Mouse (Mus musculus) kidney, postnatal 0 days (tissue): Measurements from ENCODE around the gene Spata2. TPM values are rescaled to one million over a fixed set of nuclear protein-coding genes. Genes with fewer than 3 reads are reported as not detected.

ENCODE experiments used
- ATAC-seq: fragments of 200-750 bp; cut with Nextera tagmentation; replicated peaks from 2 replicates; pipeline ENCODE4 v1.8.0; 2017; ENCODE audit warnings: low read depth, moderate number of reproducible peaks, moderate TSS enrichment, moderate library complexity; ENCODE audit not compliant: low FRiP score
- DNase-seq: peaks from one replicate; pipeline ENCODE4 v3.0.0-alpha.2; 2016; ENCODE audit warnings: low spot score
- H3K27ac ChIP-seq: fragments of 300-500 bp; sonication (generic); 2 replicates; pipeline ENCODE4 v1.5.1; 2014; ENCODE audit warnings: mild to moderate bottlenecking
- H3K27me3 ChIP-seq: fragments of 300-500 bp; sonication (generic); 2 replicates; pipeline ENCODE4 v1.6.1; 2014; ENCODE audit warnings: low read length, mixed read lengths; ENCODE audit not compliant: insufficient read depth
- H3K36me3 ChIP-seq: fragments of 300-500 bp; sonication (generic); 2 replicates; pipeline ENCODE4 v1.6.1; 2014; ENCODE audit warnings: low read length, mixed read lengths; ENCODE audit not compliant: insufficient read depth
- H3K4me1 ChIP-seq: fragments of 300-500 bp; sonication (generic); replicated peaks from 2 replicates; pipeline ENCODE4 v1.6.1; 2014; ENCODE audit warnings: antibody characterized with exemption, low read length, mixed read lengths; ENCODE audit not compliant: insufficient read depth
- H3K4me2 ChIP-seq: fragments of 300-500 bp; sonication (generic); 2 replicates; pipeline ENCODE4 v1.6.1; 2014; ENCODE audit warnings: mild to moderate bottlenecking, low read length, moderate library complexity, mixed read lengths
- H3K4me3 ChIP-seq: fragments of 300-500 bp; sonication (generic); replicated peaks from 2 replicates; pipeline ENCODE4 v1.5.1; 2014; ENCODE audit warnings: low read depth, low read length
- H3K9ac ChIP-seq: fragments of 300-500 bp; sonication (generic); 2 replicates; pipeline ENCODE4 v1.6.1; 2014; ENCODE audit warnings: low read depth, low read length
- H3K9me3 ChIP-seq: fragments of 300-500 bp; sonication (generic); replicated peaks from 2 replicates; pipeline ENCODE4 v1.6.1; 2016; ENCODE audit warnings: low read length, inconsistent platforms, mixed read lengths
- CTCF ChIP-seq: IDR thresholded peaks from 2 replicates; pipeline ENCODE4 v1.5.1; 2016; ENCODE audit warnings: antibody characterized with exemption, low read depth, mild to moderate bottlenecking, moderate library complexity
- WGBS: fragments of 180-500 bp; shearing (Covaris S2); extraction: QIAGEN DNeasy Blood & Tissue Kit; methylation state at CpG from one replicate; pipeline ENCODE4 v1.1.7; 2014; 5-methylcytosine and 5-hydroxymethylcytosine counted together
- polyA plus RNA-seq: library from polyadenylated mRNA; unstranded; fragments of >200 nt; fragmentation: Nextera tagmentation; extraction: Ambion mirVana; gene quantifications from 2 replicates; pipeline ENCODE4 v1.2.1, GENCODE M21; 2015

Spata2 gene
- polyA plus RNA-seq, 1 experiment from 2014 or later = 14.3 TPM

DNA sequence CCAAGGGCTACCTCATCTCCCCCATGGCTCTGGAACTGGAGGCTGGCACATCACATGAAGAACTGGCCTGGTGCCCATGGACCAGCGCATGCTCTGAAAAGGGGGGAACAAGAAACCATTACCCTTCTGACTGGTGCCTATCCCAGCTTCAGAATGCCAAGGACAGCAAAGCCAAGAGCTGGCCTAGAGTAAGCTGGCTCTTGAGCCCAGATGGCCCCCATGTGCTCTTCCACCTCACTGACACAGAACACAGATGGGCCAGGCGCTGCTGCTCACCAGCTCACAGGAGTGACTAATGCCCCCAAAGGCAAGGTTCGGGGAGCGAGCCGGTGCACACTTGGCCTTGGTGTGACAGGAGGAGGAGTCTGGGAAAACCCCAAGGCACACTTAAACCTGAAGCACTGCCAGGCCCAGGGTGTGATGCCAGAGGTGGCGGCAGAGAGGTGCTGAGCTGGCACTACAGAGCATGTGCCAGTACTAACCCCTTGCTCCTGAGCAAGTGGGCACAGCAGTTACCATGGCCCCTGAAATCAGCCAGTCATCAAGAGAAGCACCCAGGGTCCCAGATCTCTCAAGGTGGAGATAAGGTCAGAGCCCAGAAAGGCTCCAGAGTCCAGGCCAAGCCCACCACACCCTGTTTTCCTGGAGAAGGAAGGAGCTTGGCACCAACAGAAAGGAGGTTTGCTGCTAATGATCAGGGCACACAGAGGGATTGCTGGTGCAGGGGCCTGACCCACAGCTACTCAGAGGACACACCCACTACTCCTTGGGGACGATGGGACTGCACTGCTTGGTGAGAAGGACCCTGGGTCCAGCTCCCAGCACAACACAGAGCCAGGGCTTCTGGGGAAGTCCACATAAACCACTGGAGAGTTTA lies 6.9 kb downstream of the Spata2 start:
- ATAC-seq (no peak), DNase-seq (no peak)
- Histone ChIP-seq H3K27ac (no peak overlapping the region), H3K27me3 (no peaks in the 10 kb centered on the region), H3K9me3 (no peaks in the 10 kb centered on the region), H3K36me3 (peaks cover 24% of the 10 kb centered on the region), H3K9ac (no peak overlapping the region), H3K4me2 (no peak overlapping the region), H3K4me1 (no peaks in the 10 kb centered on the region), H3K4me3 (no peak overlapping the region)
- 83% methylated on average over 7 of the region's 7 CpGs for WGBS
- no peak for TF ChIP-seq CTCF

DNA sequence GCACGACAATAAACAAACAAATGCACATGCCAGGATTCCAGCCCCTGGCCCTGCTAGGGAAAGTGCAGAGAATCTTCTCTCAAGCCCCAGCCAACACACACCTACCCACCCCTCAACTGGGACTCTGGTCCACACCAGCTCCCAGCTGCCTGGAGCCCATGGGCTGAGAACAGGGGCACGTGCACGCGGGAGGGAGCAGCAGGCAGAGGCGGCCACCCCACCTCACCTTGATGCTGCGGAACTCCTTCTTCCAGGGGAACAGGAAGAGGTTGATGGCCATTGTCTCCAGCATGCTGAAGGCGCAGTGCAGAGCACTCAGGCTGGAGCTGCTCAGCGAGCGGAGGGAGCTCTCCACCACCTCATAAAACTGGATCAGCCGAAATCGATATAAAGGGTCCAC lies 7.8 kb downstream of the Spata2 start:
- no peaks in the 10 kb centered on the region for H3K4me1 ChIP-seq
- 91% methylated on average over 11 of the region's 11 CpGs for WGBS

DNA sequence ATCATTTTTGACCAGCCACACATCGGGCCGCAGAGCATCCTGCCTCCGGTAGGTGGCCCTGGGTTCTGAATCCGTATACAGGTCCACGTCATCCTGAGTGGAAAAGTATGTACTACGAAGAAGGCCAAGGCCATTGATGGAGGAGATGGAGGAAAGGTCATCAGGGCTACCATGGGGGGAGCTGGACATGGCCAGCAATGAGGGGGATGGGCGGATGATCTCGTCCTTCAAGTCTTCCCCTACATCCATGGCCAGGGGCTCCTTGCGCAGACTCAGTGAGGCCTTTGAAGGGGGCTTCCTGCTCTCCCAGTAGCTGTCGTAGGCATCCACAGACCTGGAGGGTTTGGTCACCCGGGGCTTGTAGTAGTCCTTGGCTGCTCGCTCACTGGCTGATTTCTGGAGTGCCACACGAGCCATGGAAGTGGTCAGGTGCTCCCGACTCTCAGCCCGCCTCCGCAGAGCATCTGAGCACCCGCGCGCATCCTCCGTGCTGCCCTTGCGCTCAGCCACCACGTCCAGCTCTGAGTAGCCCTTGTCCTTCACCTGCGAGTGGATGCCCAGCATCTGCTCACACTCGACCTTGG lies 8.8 kb downstream of the Spata2 start:
- H3K36me3 ChIP-seq = peaks cover 24% of the 10 kb centered on the region
- ATAC-seq = no peak

More for the DNA sequence above, 7.8 kb downstream of the Spata2 start:
- no peak for TF ChIP-seq CTCF
- no peaks in the 10 kb centered on the region for H3K9me3 ChIP-seq
- H3K36me3 ChIP-seq = peaks cover 24% of the 10 kb centered on the region
- H3K4me2 ChIP-seq = no peak overlapping the region
- DNase-seq (no peak), ATAC-seq (no peak)
- no peak overlapping the region for H3K27ac ChIP-seq
- no peaks in the 10 kb centered on the region for H3K27me3 ChIP-seq
- H3K4me3 ChIP-seq = no peak overlapping the region
- no peak overlapping the region for H3K9ac ChIP-seq

DNA sequence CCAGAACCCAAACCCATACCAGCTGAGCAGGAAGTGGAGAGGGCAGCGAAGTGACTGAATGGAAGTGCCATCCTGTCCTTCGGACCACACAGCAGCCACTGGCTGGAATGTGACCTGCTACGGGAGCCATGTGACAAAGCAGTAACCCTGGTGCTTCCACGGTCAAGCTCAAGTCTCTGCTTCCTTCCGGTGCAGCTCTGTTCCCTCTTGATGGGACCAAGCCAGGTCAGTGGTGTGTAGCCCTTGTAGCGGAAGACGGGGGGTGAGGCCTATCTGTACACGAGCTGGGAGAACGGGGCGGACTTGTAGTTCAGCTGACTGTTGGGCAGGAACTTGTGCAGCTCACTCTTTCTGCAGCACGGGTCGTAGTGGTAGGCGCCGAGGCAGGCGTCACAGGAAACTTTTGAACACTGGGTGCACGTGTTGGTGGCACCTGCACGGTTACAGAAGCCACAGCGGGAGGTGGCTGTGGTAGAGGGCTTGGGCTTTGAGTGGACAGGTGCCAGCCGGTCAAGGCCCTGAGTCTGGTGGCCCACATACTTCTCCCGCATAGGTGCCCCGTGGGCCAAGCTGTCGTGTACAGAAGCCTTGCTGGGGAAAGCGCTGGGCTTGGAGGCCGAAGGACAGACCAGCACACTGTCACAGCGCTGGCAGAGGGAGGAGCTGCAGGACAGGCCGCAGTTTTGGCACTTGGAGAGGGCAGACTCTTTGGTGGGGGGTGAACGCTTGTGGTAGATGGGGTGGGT lies 9.4 kb downstream of the Spata2 start:
- H3K4me1 ChIP-seq = no peaks in the 10 kb centered on the region
- H3K4me3 ChIP-seq = no peak overlapping the region
- ATAC-seq = no peak
- H3K36me3 ChIP-seq = peaks cover 24% of the 10 kb centered on the region
- DNase-seq = no peak
- H3K27me3 ChIP-seq = no peaks in the 10 kb centered on the region
- no peak overlapping the region for H3K9ac ChIP-seq
- no peaks in the 10 kb centered on the region for H3K9me3 ChIP-seq
- H3K4me2 ChIP-seq = no peak overlapping the region
- H3K27ac ChIP-seq = no peak overlapping the region
- 91% methylated on average over 27 of the region's 27 CpGs for WGBS
- no peak for TF ChIP-seq CTCF

More for the DNA sequence above, 8.8 kb downstream of the Spata2 start:
- no peak for DNase-seq
- H3K27me3 ChIP-seq = no peaks in the 10 kb centered on the region
- WGBS = 90% methylated on average over 24 of the region's 24 CpGs
- H3K9ac ChIP-seq = no peak overlapping the region
- H3K4me3 ChIP-seq = no peak overlapping the region
- H3K27ac ChIP-seq = no peak overlapping the region
- H3K4me2 ChIP-seq = no peak overlapping the region
- TF ChIP-seq CTCF = no peak
- H3K4me1 ChIP-seq = no peaks in the 10 kb centered on the region
- H3K9me3 ChIP-seq = no peaks in the 10 kb centered on the region

DNA sequence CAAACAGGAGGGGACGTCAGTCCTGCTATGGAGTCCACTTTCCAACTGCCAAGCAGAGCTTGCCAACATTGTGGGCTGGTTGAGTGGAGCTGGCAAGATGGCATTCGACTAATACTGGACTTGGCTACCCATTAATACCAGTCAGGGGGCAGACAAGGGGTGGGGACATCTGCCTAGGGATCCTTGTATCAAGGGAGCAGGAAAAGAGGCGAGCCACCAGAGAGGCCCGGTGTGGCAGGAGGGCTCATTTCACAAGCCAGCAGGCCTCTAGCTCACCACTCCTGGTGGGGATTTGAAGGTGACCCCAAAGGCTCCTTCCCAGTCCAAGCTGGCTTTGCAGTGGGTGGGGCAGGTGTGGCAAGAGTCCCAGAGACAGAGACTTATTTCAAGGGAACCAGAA lies 10.0 kb downstream of the Spata2 start:
- Histone ChIP-seq H3K9ac (no peak overlapping the region), H3K27me3 (no peaks in the 10 kb centered on the region), H3K4me2 (no peak overlapping the region), H3K4me3 (no peak overlapping the region), H3K4me1 (no peaks in the 10 kb centered on the region), H3K36me3 (peaks cover 24% of the 10 kb centered on the region), H3K27ac (no peak overlapping the region), H3K9me3 (no peaks in the 10 kb centered on the region)
- TF ChIP-seq CTCF = no peak
- DNase-seq = no peak
- no peak for ATAC-seq
- 92% methylated on average over 4 of the region's 4 CpGs for WGBS

DNA sequence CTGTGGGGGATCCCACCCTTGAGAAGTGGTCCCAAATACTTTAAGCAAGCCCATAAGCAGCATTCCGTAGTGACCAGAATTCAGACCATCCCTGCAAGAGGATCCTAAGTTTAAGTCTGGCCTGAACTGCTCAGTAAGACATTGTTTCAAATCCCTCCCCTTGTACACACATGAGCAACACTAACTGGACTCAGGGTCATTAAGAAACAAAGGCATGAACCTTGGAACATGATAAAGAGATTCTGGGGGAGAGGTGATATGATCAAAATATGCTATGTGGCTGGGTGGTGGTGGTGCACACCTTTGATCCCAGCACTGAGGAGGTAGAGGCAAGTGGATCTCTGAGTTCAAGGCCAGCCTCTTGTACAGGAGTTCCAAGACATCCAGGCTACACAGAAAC lies 13.2 kb downstream of the Spata2 start:
- Histone ChIP-seq H3K27me3 (no peaks in the 10 kb centered on the region), H3K27ac (no peak overlapping the region), H3K9me3 (no peaks in the 10 kb centered on the region), H3K4me2 (no peak overlapping the region), H3K36me3 (peaks cover 24% of the 10 kb centered on the region), H3K4me3 (no peak overlapping the region), H3K4me1 (peaks cover 15% of the 10 kb centered on the region; the same call in 1 of the 2 replicates), H3K9ac (no peak overlapping the region)
- WGBS = 84% methylated on average over 1 of the region's 1 CpGs
- no peak for TF ChIP-seq CTCF
- ATAC-seq = no peak
- DNase-seq = no peak
